Mouse (Mus musculus): Measurements from ENCODE around the gene Oxsm.

GRCm38 (mm10) chr14:16249171-16249874 lies at the start of gene Oxsm, which contains the start of gene Ngly1:
- TF ChIP-seq POLR2A (IDR thresholded peaks at IDR 0.05; ENCODE audit: low read depth, low read length) (peak; percentile 99), CTCF (IDR thresholded peaks at IDR 0.05; ENCODE audit: extremely low read depth, insufficient read depth, insufficient read length, insufficient replicate concordance) (no peak)
